In genomic region chr5:77254402-77254801, GRCm38 (mm10) we compare ENCODE assay signal across 32 mouse cellular contexts. TPM values are rescaled to one million over a fixed set of nuclear protein-coding genes. Genes with fewer than 3 reads are reported as not detected.
"Had no signal": no experiment of that assay in that cellular context is flagged by ENCODE, and none has a peak within 500 bp of the region (broad histone marks: within the 10 kb centered on the region; RNA-seq: fewer than 3 reads in every experiment).

No protein-coding gene starts in this region.

- H3K4me3 ChIP-seq: embryonic facial prominence, embryonic 10.5 days; embryonic facial prominence, embryonic 12.5 days; embryonic facial prominence, embryonic 13.5 days; embryonic facial prominence, embryonic 15.5 days; erythroblast, embryonic 14.5 days; forebrain, embryonic 10.5 days; forebrain, embryonic 12.5 days; forebrain, embryonic 13.5 days; forebrain, embryonic 15.5 days; gastrocnemius, adult 2 months; heart, adult 2 months had no signal

- DNase-seq: cerebellum, adult 9-11 months; cerebellum, postnatal 10 days; cerebellum, postnatal 14 days; cerebellum, postnatal 25 days; cerebellum, postnatal 36 days; embryo, embryonic 11 days; forebrain, postnatal 0 days; gastrocnemius, adult 2 months; gastrocnemius, postnatal 10 days; gastrocnemius, postnatal 14 days; gastrocnemius, postnatal 25 days; gastrocnemius, postnatal 36 days; heart, adult 11 months; heart, adult 18-20 months; heart, adult 2 months had no signal

- ATAC-seq: forebrain, embryonic 13.5 days; forebrain, embryonic 14.5 days; forebrain, embryonic 15.5 days; forebrain, embryonic 16.5 days; forebrain, postnatal 0 days had no signal

- H3K9ac ChIP-seq: embryonic facial prominence, embryonic 12.5 days; embryonic facial prominence, embryonic 13.5 days; embryonic facial prominence, embryonic 15.5 days; forebrain, embryonic 12.5 days; forebrain, embryonic 13.5 days; forebrain, embryonic 15.5 days; forebrain, postnatal 0 days had no signal

- H3K27me3 ChIP-seq: embryonic facial prominence, embryonic 12.5 days; embryonic facial prominence, embryonic 13.5 days; embryonic facial prominence, embryonic 15.5 days; forebrain, embryonic 13.5 days; forebrain, embryonic 15.5 days had no signal

- H3K9me3 ChIP-seq: embryonic facial prominence, embryonic 10.5 days; embryonic facial prominence, embryonic 12.5 days; embryonic facial prominence, embryonic 13.5 days; embryonic facial prominence, embryonic 15.5 days; forebrain, embryonic 10.5 days; forebrain, embryonic 12.5 days; forebrain, embryonic 13.5 days; forebrain, embryonic 15.5 days had no signal

- H3K4me1 ChIP-seq: embryonic facial prominence, embryonic 12.5 days; embryonic facial prominence, embryonic 13.5 days; embryonic facial prominence, embryonic 15.5 days; forebrain, embryonic 12.5 days; forebrain, embryonic 13.5 days; forebrain, embryonic 15.5 days had no signal

- H3K27ac ChIP-seq: embryonic facial prominence, embryonic 10.5 days; embryonic facial prominence, embryonic 12.5 days; embryonic facial prominence, embryonic 13.5 days; embryonic facial prominence, embryonic 15.5 days; forebrain, embryonic 10.5 days; forebrain, embryonic 12.5 days; forebrain, embryonic 13.5 days; forebrain, embryonic 15.5 days; gastrocnemius, adult 2 months; heart, adult 2 months had no signal

- H3K4me2 ChIP-seq: embryonic facial prominence, embryonic 12.5 days; embryonic facial prominence, embryonic 13.5 days; embryonic facial prominence, embryonic 15.5 days; forebrain, embryonic 12.5 days; forebrain, embryonic 13.5 days; forebrain, embryonic 15.5 days had no signal

- H3K36me3 ChIP-seq: embryonic facial prominence, embryonic 10.5 days; embryonic facial prominence, embryonic 12.5 days; embryonic facial prominence, embryonic 13.5 days; embryonic facial prominence, embryonic 15.5 days; forebrain, embryonic 10.5 days; forebrain, embryonic 12.5 days; forebrain, embryonic 15.5 days had no signal

RNA-seq across cellular contexts. Expression of gene Spink2, which starts 43.1 kb away (rescaled TPM):
- total RNA-seq: common myeloid progenitor, adult 5-6 weeks; forebrain, postnatal 0 days; gastrocnemius, adult 18-20 months; gastrocnemius, adult 2 months; gastrocnemius, adult 8-10 months; gastrocnemius, postnatal 25 days; gastrocnemius, postnatal 36 days; granulocyte monocyte progenitor cell, adult 5-6 weeks; heart, adult 18-20 months; heart, adult 2 months; heart, adult 8-10 months had no signal
- polyA plus RNA-seq: cortical plate, adult 2 months; erythroblast, embryonic 14.5 days had no signal
